Mouse (Mus musculus) CH12.LX (cell line): Measurements from ENCODE around the gene Camk2b. TPM values are rescaled to one million over a fixed set of nuclear protein-coding genes. Genes with fewer than 3 reads are reported as not detected.

Experiments
- DNase-seq: peaks from one replicate; pipeline ENCODE4 v3.0.0-alpha.2; 2013; ENCODE audit errors: extremely low read depth
- H3K27ac ChIP-seq: 2 replicates; pipeline ENCODE4 v1.5.1; 2012; ENCODE audit warnings: low read depth, mild to moderate bottlenecking, control low read depth, moderate library complexity; ENCODE audit not compliant: insufficient read depth
- H3K27me3 ChIP-seq: replicated peaks from 2 replicates; pipeline ENCODE3; 2012; ENCODE audit warnings: inconsistent platforms
- H3K36me3 ChIP-seq, 2 experiments: replicated peaks in 1 of 2; 2 replicates each; pipeline versions ENCODE3 to v1.6.1; 2012; ENCODE audit warnings: inconsistent platforms in 1 of 2, low read length in 1 of 2, mild to moderate bottlenecking in 1 of 2, mixed read lengths in 1 of 2, moderate library complexity in 1 of 2; ENCODE audit not compliant: control insufficient read depth in 1 of 2, insufficient read depth in 1 of 2
- H3K4me1 ChIP-seq, 2 experiments: 2 replicates each; pipeline ENCODE4 v1.6.1; 2012; ENCODE audit warnings: inconsistent platforms in 1 of 2, moderate library complexity in 1 of 2; ENCODE audit not compliant: insufficient read depth in 2 of 2, control insufficient read depth in 1 of 2
- H3K4me2 ChIP-seq: 2 replicates; pipeline ENCODE4 v1.6.1; 2012; ENCODE audit warnings: low read depth, mild to moderate bottlenecking, control low read depth; ENCODE audit not compliant: poor library complexity, insufficient read depth, severe bottlenecking
- H3K4me3 ChIP-seq, 3 experiments: fragments of 150-350 bp in 1 of 3; sonication (generic) in 1 of 3; replicated peaks in 1 of 3; 2 replicates each; pipeline versions ENCODE3 to v1.5.1; 2011 to 2012; ENCODE audit warnings: low read depth in 2 of 3, low read length in 2 of 3, mild to moderate bottlenecking in 2 of 3, moderate library complexity in 2 of 3, control low read depth in 1 of 3, improper control_type of control experiment in 1 of 3, inconsistent platforms in 1 of 3, mixed read lengths in 1 of 3; ENCODE audit not compliant: poor library complexity in 1 of 3
- H3K79me2 ChIP-seq: replicated peaks from 2 replicates; pipeline ENCODE4 v1.6.1; 2012; ENCODE audit warnings: mild to moderate bottlenecking, moderate library complexity; ENCODE audit not compliant: control insufficient read depth, poor library complexity, insufficient read depth, severe bottlenecking; ENCODE audit errors: extremely low read depth
- H3K9ac ChIP-seq: 2 replicates; pipeline ENCODE4 v1.6.1; 2012; ENCODE audit warnings: low read depth, mild to moderate bottlenecking, control low read depth, moderate library complexity; ENCODE audit not compliant: insufficient read depth
- H3K9me3 ChIP-seq: replicated peaks from 2 replicates; pipeline ENCODE3; 2012; ENCODE audit warnings: low read length, inconsistent platforms, mixed read lengths
- CTCF ChIP-seq, 2 experiments: IDR thresholded peaks in 1 of 2; conservative IDR thresholded peaks in 1 of 2; 2 replicates each; pipeline ENCODE4 v1.5.1; 2011 to 2012; ENCODE audit warnings: low read depth in 2 of 2, low read length in 2 of 2, improper control_type of control experiment in 1 of 2, inconsistent platforms in 1 of 2, mild to moderate bottlenecking in 1 of 2, moderate library complexity in 1 of 2
- ELF1 ChIP-seq: IDR thresholded peaks from 2 replicates; pipeline ENCODE4 v1.6.1; 2014; ENCODE audit warnings: low read depth, mild to moderate bottlenecking, inconsistent platforms, low read length, improper control_type of control experiment
- ETS1 ChIP-seq: conservative IDR thresholded peaks from 2 replicates; pipeline ENCODE4 v1.6.1; 2012; ENCODE audit warnings: low read depth, mild to moderate bottlenecking, inconsistent platforms, low read length, improper control_type of control experiment, moderate library complexity
- JUN ChIP-seq: IDR thresholded peaks from 2 replicates; pipeline ENCODE4 v1.6.1; 2011; ENCODE audit warnings: low read depth, mild to moderate bottlenecking, low read length, improper control_type of control experiment, moderate library complexity; ENCODE audit not compliant: insufficient read depth
- MAZ ChIP-seq: IDR thresholded peaks from 2 replicates; pipeline ENCODE4 v1.6.1; 2012; ENCODE audit warnings: low read depth, mild to moderate bottlenecking, inconsistent platforms, low read length, improper control_type of control experiment, moderate library complexity
- MXI1 ChIP-seq: IDR thresholded peaks from 2 replicates; pipeline ENCODE4 v1.6.1; 2011; ENCODE audit warnings: mild to moderate bottlenecking, low read depth, low read length, improper control_type of control experiment
- NELFE ChIP-seq: IDR thresholded peaks from 2 replicates; pipeline ENCODE4 v1.6.1; 2011; ENCODE audit warnings: low read depth, low read length, improper control_type of control experiment
- NRF1 ChIP-seq: IDR thresholded peaks from 2 replicates; pipeline ENCODE4 v1.6.1; 2014; ENCODE audit warnings: low read depth, mild to moderate bottlenecking, inconsistent platforms, low read length, improper control_type of control experiment, moderate library complexity
- POLR2A ChIP-seq: IDR thresholded peaks from 2 replicates; pipeline ENCODE4 v1.6.1; 2011; ENCODE audit warnings: low read depth, mild to moderate bottlenecking, improper control_type of control experiment, low read length
- RAD21 ChIP-seq: IDR thresholded peaks from 2 replicates; pipeline ENCODE4 v1.6.1; 2011; ENCODE audit warnings: low read depth, mild to moderate bottlenecking, low read length, improper control_type of control experiment, moderate library complexity
- TBP ChIP-seq: conservative IDR thresholded peaks from 2 replicates; pipeline ENCODE4 v1.6.1; 2011; ENCODE audit warnings: low read depth, low read length, improper control_type of control experiment
- UBTF ChIP-seq: IDR thresholded peaks from 2 replicates; pipeline ENCODE4 v1.6.1; 2012; ENCODE audit warnings: low read depth, mild to moderate bottlenecking, inconsistent platforms, low read length, improper control_type of control experiment, moderate library complexity
- USF1 ChIP-seq: IDR thresholded peaks from 2 replicates; pipeline ENCODE4 v1.6.1; 2014; ENCODE audit warnings: low read depth, mild to moderate bottlenecking, inconsistent platforms, low read length, improper control_type of control experiment
- dilution Hi-C: fragments of 300-500 bp; cut with MboI; formaldehyde crosslinking; loops from 2 replicates; pipeline ENCODE4 v1.14.3; 2020; ENCODE audit warnings: low sequenced_read_pairs; ENCODE audit not compliant: extremely low pct_unique_long_range_greater_than_20kb, extremely low pct_ligation_motif_present
- in situ Hi-C: fragments of 300-500 bp; cut with MboI; formaldehyde crosslinking; loops from 3 replicates; pipeline ENCODE4 v1.14.3; 2019; ENCODE audit warnings: low sequenced_read_pairs, low pct_ligation_motif_present, low pct_unique_long_range_greater_than_20kb, mixed read lengths
- polyA plus RNA-seq: library from polyadenylated mRNA; unstranded; fragments of >175 nt; gene quantifications from 2 replicates; pipeline ENCODE4 v1.2.1, GENCODE M21; 2012; ENCODE audit warnings: low read depth; ENCODE audit not compliant: insufficient read length
- total RNA-seq, 2 experiments: library from RNA; depleted of rRNA; stranded (reverse); fragments of 300-350 nt in 1 of 2; fragments of >200 nt in 1 of 2; gene quantifications; 2 replicates each; pipeline ENCODE4 v1.2.3; 2012 to 2014

The Camk2b gene
- total and polyA plus RNA-seq, 3 experiments = 0.08 to 0.26 (median 0.11) TPM

GRCm38 (mm10) chr11:5920323-5920960 lies 145.7 kb downstream of the Camk2b start:
- Histone ChIP-seq H3K4me2 (no peak overlapping the region), H3K27ac (no peak overlapping the region), H3K27me3 (no peaks in the 10 kb centered on the region), H3K79me2 (no peaks in the 10 kb centered on the region), H3K9ac (no peak overlapping the region), H3K9me3 (no peaks in the 10 kb centered on the region), H3K4me1 (peaks cover 4 to 24% of the 10 kb centered on the region in 2 experiments; a peak in 3 of 4 replicates), H3K36me3 (no peaks in the 10 kb centered on the region), H3K4me3 (no peak overlapping the region)
- no peak for DNase-seq
- in situ Hi-C loops = no loop called here
- dilution Hi-C loops = no loop called here
- TF ChIP-seq ELF1 = no peak
- TF ChIP-seq NELFE = no peak
- TF ChIP-seq MAZ = no peak
- no peak for TF ChIP-seq USF1
- no peak for TF ChIP-seq TBP
- no peak for TF ChIP-seq POLR2A
- TF ChIP-seq ETS1 = no peak
- no peak for TF ChIP-seq CTCF (conservative IDR thresholded peaks at IDR 0.05 in 1 of 2, IDR thresholded peaks at IDR 0.05 in 1 of 2; ENCODE audit: low read depth in 2 of 2, low read length in 2 of 2)
- TF ChIP-seq UBTF = no peak
- no peak for TF ChIP-seq RAD21
- TF ChIP-seq MXI1 = no peak
- no peak for TF ChIP-seq NRF1
- no peak for TF ChIP-seq JUN

Other genes starting within 250 kb of the Camk2b start
- 7.7 and 9.7 TPM in 2 replicates for gene Polm, start 228.3 kb downstream of the Camk2b start, total RNA-seq (2012; rRNA removed)
- 1.00 and 1.9 TPM in 2 replicates for gene Polm, start 228.3 kb downstream of the Camk2b start, total RNA-seq (2014; rRNA removed)
- gene Polm, start 228.3 kb downstream of the Camk2b start, polyA plus RNA-seq = 4.1 TPM in 2 replicates
- 0.17 and 0.34 TPM in 2 replicates for gene Aebp1, start 204.4 kb downstream of the Camk2b start, total RNA-seq (2012; rRNA removed)
- gene Aebp1, start 204.4 kb downstream of the Camk2b start, total RNA-seq (2014; rRNA removed) = not detected in 2 replicates
- 0.87 and 1.4 TPM in 2 replicates for gene Aebp1, start 204.4 kb downstream of the Camk2b start, polyA plus RNA-seq
- gene Pold2, start 188.1 kb downstream of the Camk2b start, total RNA-seq (2012; rRNA removed) = 285 and 330 TPM in 2 replicates
- gene Pold2, start 188.1 kb downstream of the Camk2b start, total RNA-seq (2014; rRNA removed) = 120 and 136 TPM in 2 replicates
- 205 and 218 TPM in 2 replicates for gene Pold2, start 188.1 kb downstream of the Camk2b start, polyA plus RNA-seq
- gene Myl7, start 167.6 kb downstream of the Camk2b start, total RNA-seq (2012; rRNA removed) = 0.42 TPM in 1 of 2 replicates, not detected in the other
- not detected in 2 replicates for gene Myl7, start 167.6 kb downstream of the Camk2b start, total RNA-seq (2014; rRNA removed)
- 0.44 TPM in 1 of 2 replicates, not detected in the other for gene Myl7, start 167.6 kb downstream of the Camk2b start, polyA plus RNA-seq
- gene Gck, start 116.3 kb downstream of the Camk2b start, total RNA-seq (2012; rRNA removed) = 0.63 and 0.68 TPM in 2 replicates
- gene Gck, start 116.3 kb downstream of the Camk2b start, total RNA-seq (2014; rRNA removed) = 1.0 and 1.2 TPM in 2 replicates
- gene Gck, start 116.3 kb downstream of the Camk2b start, polyA plus RNA-seq = 1.4 and 2.3 TPM in 2 replicates
- 79.8 and 103 TPM in 2 replicates for gene Ykt6, start 110.7 kb downstream of the Camk2b start, total RNA-seq (2012; rRNA removed)
- 95.1 and 95.8 TPM in 2 replicates for gene Ykt6, start 110.7 kb downstream of the Camk2b start, total RNA-seq (2014; rRNA removed)
- gene Ykt6, start 110.7 kb downstream of the Camk2b start, polyA plus RNA-seq = 117 and 121 TPM in 2 replicates
- gene A730071L15Rik, start 133.7 kb upstream of the Camk2b start, total RNA-seq (2012; rRNA removed) = 0.42 and 0.46 TPM in 2 replicates
- gene A730071L15Rik, start 133.7 kb upstream of the Camk2b start, total RNA-seq (2014; rRNA removed) = not detected in 2 replicates
- gene A730071L15Rik, start 133.7 kb upstream of the Camk2b start, polyA plus RNA-seq = not detected in 2 replicates
- 35.6 and 41.2 TPM in 2 replicates for gene Nudcd3, start 134.1 kb upstream of the Camk2b start, total RNA-seq (2012; rRNA removed)
- gene Nudcd3, start 134.1 kb upstream of the Camk2b start, total RNA-seq (2014; rRNA removed) = 30.1 and 30.7 TPM in 2 replicates
- gene Nudcd3, start 134.1 kb upstream of the Camk2b start, polyA plus RNA-seq = 78.0 and 82.2 TPM in 2 replicates
- gene Npc1l1, start 163.8 kb upstream of the Camk2b start, total RNA-seq (2012; rRNA removed) = not detected in 2 replicates
- 0.05 TPM in 1 of 2 replicates, not detected in the other for gene Npc1l1, start 163.8 kb upstream of the Camk2b start, total RNA-seq (2014; rRNA removed)
- 0.05 and 0.09 TPM in 2 replicates for gene Npc1l1, start 163.8 kb upstream of the Camk2b start, polyA plus RNA-seq
- 163 and 206 TPM in 2 replicates for gene Ddx56, start 201.4 kb upstream of the Camk2b start, total RNA-seq (2012; rRNA removed)
- 247 and 274 TPM in 2 replicates for gene Ddx56, start 201.4 kb upstream of the Camk2b start, total RNA-seq (2014; rRNA removed)
- 196 and 200 TPM in 2 replicates for gene Ddx56, start 201.4 kb upstream of the Camk2b start, polyA plus RNA-seq
- gene Tmed4, start 208.5 kb upstream of the Camk2b start, total RNA-seq (2012; rRNA removed) = 44.8 and 54.1 TPM in 2 replicates
- 50.6 and 52.2 TPM in 2 replicates for gene Tmed4, start 208.5 kb upstream of the Camk2b start, total RNA-seq (2014; rRNA removed)
- 52.3 and 59.9 TPM in 2 replicates for gene Tmed4, start 208.5 kb upstream of the Camk2b start, polyA plus RNA-seq
- 120 TPM in 2 replicates for gene Ogdh, start 225.3 kb upstream of the Camk2b start, total RNA-seq (2012; rRNA removed)
- gene Ogdh, start 225.3 kb upstream of the Camk2b start, total RNA-seq (2014; rRNA removed) = 43.7 and 47.1 TPM in 2 replicates
- gene Ogdh, start 225.3 kb upstream of the Camk2b start, polyA plus RNA-seq = 157 and 173 TPM in 2 replicates